Mouse (Mus musculus): ENCODE data around the gene 4921536K21Rik. TPM values are rescaled to one million over a fixed set of nuclear protein-coding genes. Genes with fewer than 3 reads are reported as not detected.

Gene 4921536K21Rik
- total and polyA plus RNA-seq, 3 experiments, result 0.21 to 0.61 TPM; not detected in 1

GRCm38 (mm10) chr11:3922731-3923130, 27.8 kb upstream of the 4921536K21Rik start:
- no peak overlapping the region for H3K4me2 ChIP-seq (ENCODE audit: insufficient read depth, low read depth, poor library complexity, severe bottlenecking)
- DNase-seq (ENCODE audit: extremely low read depth), result no peak
- H3K9ac ChIP-seq (ENCODE audit: insufficient read depth, low read depth), result no peak overlapping the region
- dilution Hi-C loops (cut with MboI; ENCODE audit: extremely low pct_ligation_motif_present, extremely low pct_unique_long_range_greater_than_20kb, low sequenced_read_pairs) (no loop called here), in situ Hi-C loops (cut with MboI; ENCODE audit: low pct_ligation_motif_present, low pct_unique_long_range_greater_than_20kb, low sequenced_read_pairs) (loop anchor here (25.0 kb wide), 1 partner anchor 385 kb away; the partner anchor contains the start of gene Smtn)
- H3K4me3 ChIP-seq (replicated peaks in 1 of 3; ENCODE audit: low read depth in 2 of 3, low read length in 2 of 3, poor library complexity in 1 of 3), result no peak overlapping the region
- no peaks in the 10 kb centered on the region for H3K79me2 ChIP-seq (replicated peaks; ENCODE audit: control insufficient read depth, extremely low read depth, insufficient read depth, poor library complexity, severe bottlenecking)
- H3K27ac ChIP-seq (ENCODE audit: insufficient read depth, low read depth), result no peak overlapping the region
- H3K36me3 ChIP-seq (replicated peaks in 1 of 2; ENCODE audit: control insufficient read depth in 1 of 2, insufficient read depth in 1 of 2, low read length in 1 of 2), result no peaks in the 10 kb centered on the region
- peaks cover 60% of the 10 kb centered on the region for H3K27me3 ChIP-seq (replicated peaks)
- TF ChIP-seq POLR2AphosphoS2 (IDR thresholded peaks at IDR 0.05; ENCODE audit: low read depth, low read length) (no peak), SIN3A (IDR thresholded peaks at IDR 0.05; ENCODE audit: low read length) (no peak), CHD2 (IDR thresholded peaks at IDR 0.05; ENCODE audit: low read length) (no peak), ZKSCAN1 (IDR thresholded peaks at IDR 0.05; ENCODE audit: borderline replicate concordance, low read depth, low read length) (no peak), JUN (IDR thresholded peaks at IDR 0.05; ENCODE audit: insufficient read depth, low read depth, low read length) (no peak), ETS1 (conservative IDR thresholded peaks at IDR 0.05; ENCODE audit: low read depth, low read length) (no peak), KAT2A (IDR thresholded peaks at IDR 0.05; ENCODE audit: insufficient replicate concordance, low read length) (no peak), USF1 (IDR thresholded peaks at IDR 0.05; ENCODE audit: low read depth, low read length) (no peak), PAX5 (IDR thresholded peaks at IDR 0.05; ENCODE audit: low read length) (no peak), USF2 (conservative IDR thresholded peaks at IDR 0.05; ENCODE audit: low read depth, low read length) (no peak), JUND (conservative IDR thresholded peaks at IDR 0.05; ENCODE audit: low read depth, low read length) (no peak), TCF12 (IDR thresholded peaks at IDR 0.05; ENCODE audit: low read depth, low read length) (no peak)
- no peaks in the 10 kb centered on the region for H3K4me1 ChIP-seq (ENCODE audit: control insufficient read depth in 1 of 2, insufficient read depth in 2 of 2)
- H3K9me3 ChIP-seq (replicated peaks; ENCODE audit: low read length), result no peaks in the 10 kb centered on the region

GRCm38 (mm10) chr11:3922115-3922514, 27.2 kb upstream of the 4921536K21Rik start:
- no peaks in the 10 kb centered on the region for H3K79me2 ChIP-seq (replicated peaks; ENCODE audit: control insufficient read depth, extremely low read depth, insufficient read depth, poor library complexity, severe bottlenecking)
- H3K4me2 ChIP-seq (ENCODE audit: insufficient read depth, low read depth, poor library complexity, severe bottlenecking), result no peak overlapping the region
- no peak overlapping the region for H3K4me3 ChIP-seq (replicated peaks in 1 of 3; ENCODE audit: low read depth in 2 of 3, low read length in 2 of 3, poor library complexity in 1 of 3)
- no peak overlapping the region for H3K9ac ChIP-seq (ENCODE audit: insufficient read depth, low read depth)
- no peaks in the 10 kb centered on the region for H3K9me3 ChIP-seq (replicated peaks; ENCODE audit: low read length)
- DNase-seq (ENCODE audit: extremely low read depth), result no peak
- dilution Hi-C loops (cut with MboI; ENCODE audit: extremely low pct_ligation_motif_present, extremely low pct_unique_long_range_greater_than_20kb, low sequenced_read_pairs) (no loop called here), in situ Hi-C loops (cut with MboI; ENCODE audit: low pct_ligation_motif_present, low pct_unique_long_range_greater_than_20kb, low sequenced_read_pairs) (loop anchor here (25.0 kb wide), 1 partner anchor 385 kb away; the partner anchor contains the start of gene Smtn)
- no peaks in the 10 kb centered on the region for H3K36me3 ChIP-seq (replicated peaks in 1 of 2; ENCODE audit: control insufficient read depth in 1 of 2, insufficient read depth in 1 of 2, low read length in 1 of 2)
- H3K27me3 ChIP-seq (replicated peaks), result peaks cover 54% of the 10 kb centered on the region
- TF ChIP-seq MXI1 (IDR thresholded peaks at IDR 0.05; ENCODE audit: low read depth, low read length) (no peak), NELFE (IDR thresholded peaks at IDR 0.05; ENCODE audit: low read depth, low read length) (no peak), ZMIZ1 (IDR thresholded peaks at IDR 0.05; ENCODE audit: low read depth, low read length) (no peak), ZC3H11A (IDR thresholded peaks at IDR 0.05; ENCODE audit: low read depth, low read length) (no peak), POLR2A (IDR thresholded peaks at IDR 0.05; ENCODE audit: low read depth, low read length) (no peak), POLR2AphosphoS2 (IDR thresholded peaks at IDR 0.05; ENCODE audit: low read depth, low read length) (no peak), ZKSCAN1 (IDR thresholded peaks at IDR 0.05; ENCODE audit: borderline replicate concordance, low read depth, low read length) (no peak), UBTF (IDR thresholded peaks at IDR 0.05; ENCODE audit: low read depth, low read length) (no peak), SIN3A (IDR thresholded peaks at IDR 0.05; ENCODE audit: low read length) (no peak), HCFC1 (IDR thresholded peaks at IDR 0.05; ENCODE audit: low read depth, low read length) (no peak), MAZ (IDR thresholded peaks at IDR 0.05; ENCODE audit: low read depth, low read length) (no peak), CHD2 (IDR thresholded peaks at IDR 0.05; ENCODE audit: low read length) (no peak), ELF1 (IDR thresholded peaks at IDR 0.05; ENCODE audit: low read depth, low read length) (no peak), TCF12 (IDR thresholded peaks at IDR 0.05; ENCODE audit: low read depth, low read length) (no peak), KAT2A (IDR thresholded peaks at IDR 0.05; ENCODE audit: insufficient replicate concordance, low read length) (no peak)
- H3K27ac ChIP-seq (ENCODE audit: insufficient read depth, low read depth), result no peak overlapping the region
- 0 out of 4 replicates have a peak, but pooled peaks cover 0 to under 1% of the 10 kb centered on the region in 2 experiments for H3K4me1 ChIP-seq (ENCODE audit: control insufficient read depth in 1 of 2, insufficient read depth in 2 of 2)

Measured in CH12.LX (cell line).